Mouse (Mus musculus) heart, embryonic 11.5 days (tissue): ENCODE results near the gene Larp7. TPM values are rescaled to one million over a fixed set of nuclear protein-coding genes. Genes with fewer than 3 reads are reported as not detected.
A peak's percentile ranks its signal among the peaks of the same experiment; 100 is the strongest.

Source experiments
- ATAC-seq: fragments of 200-750 bp; cut with Nextera tagmentation; replicated peaks from 2 replicates; pipeline ENCODE4 v1.8.0; 2017; ENCODE audit warnings: moderate library complexity; ENCODE audit not compliant: insufficient number of reproducible peaks, low FRiP score, low TSS enrichment
- H3K27ac ChIP-seq: fragments of 300-500 bp; sonication (generic); 2 replicates; pipeline ENCODE4 v1.5.1; 2014; ENCODE audit warnings: mild to moderate bottlenecking, low read depth, low read length
- H3K27me3 ChIP-seq: fragments of 300-500 bp; sonication (generic); 2 replicates; pipeline ENCODE4 v1.6.1; 2014; ENCODE audit warnings: mild to moderate bottlenecking, low read length, mixed read lengths; ENCODE audit not compliant: control insufficient read depth, insufficient read depth
- H3K36me3 ChIP-seq: fragments of 300-500 bp; sonication (generic); 2 replicates; pipeline ENCODE4 v1.6.1; 2014; ENCODE audit warnings: mild to moderate bottlenecking, low read length, moderate library complexity, mixed read lengths; ENCODE audit not compliant: control insufficient read depth, insufficient read depth
- H3K4me1 ChIP-seq: fragments of 300-500 bp; sonication (generic); 2 replicates; pipeline ENCODE4 v1.6.1; 2014; ENCODE audit warnings: low read length; ENCODE audit not compliant: control insufficient read depth, insufficient read depth
- H3K4me2 ChIP-seq: fragments of 300-500 bp; sonication (generic); 2 replicates; pipeline ENCODE4 v1.6.1; 2014; ENCODE audit warnings: mild to moderate bottlenecking, moderate library complexity
- H3K4me3 ChIP-seq: fragments of 300-500 bp; sonication (generic); 2 replicates; pipeline ENCODE4 v1.5.1; 2014; ENCODE audit warnings: low read depth, low read length
- H3K9ac ChIP-seq: fragments of 300-500 bp; sonication (generic); 2 replicates; pipeline ENCODE4 v1.6.1; 2014; ENCODE audit warnings: mild to moderate bottlenecking, low read depth, low read length, moderate library complexity
- H3K9me3 ChIP-seq: fragments of 300-500 bp; sonication (generic); replicated peaks from 2 replicates; pipeline ENCODE4 v1.6.1; 2016; ENCODE audit warnings: low read length; ENCODE audit not compliant: control insufficient read depth
- WGBS: fragments of 180-500 bp; shearing (Covaris S2); extraction: QIAGEN DNeasy Blood & Tissue Kit; methylation state at CpG from one replicate; pipeline ENCODE4 v1.1.7; 2014; ENCODE audit not compliant: insufficient replicate concordance; 5-methylcytosine and 5-hydroxymethylcytosine counted together
- polyA plus RNA-seq: library from polyadenylated mRNA; unstranded; fragments of >200 nt; fragmentation: Nextera tagmentation; extraction: Ambion mirVana; gene quantifications from 2 replicates; pipeline ENCODE4 v1.2.1, GENCODE M21; 2014

Gene Larp7
- polyA plus RNA-seq = 62.3 and 64.4 TPM in 2 replicates

GRCm38 (mm10) chr3:127552973-127553719 lies at the start of gene Larp7, which contains the start of gene Zgrf1:
TSS of gene Larp7 (minus strand) at chr3:127553349.
TSS of gene Zgrf1 (plus strand) at chr3:127553489.
- Histone ChIP-seq H3K27ac (peak within 1 kb of the TSS; percentile 96), H3K4me3 (peak within 1 kb of the TSS; percentile 79), H3K4me2 (peak within 1 kb of the TSS; percentile 76), H3K9ac (peak within 1 kb of the TSS; percentile 95), H3K4me1 (no peaks in the 10 kb centered on the region), H3K9me3 (no peaks in the 10 kb centered on the region), H3K27me3 (no peaks in the 10 kb centered on the region), H3K36me3 (peaks cover 6% of the 10 kb centered on the region; the same call in 1 of the 2 replicates)
- ATAC-seq = peak; percentile 99
- under 1% methylated on average over 72 of the region's 73 CpGs for WGBS

- H3K4me1 ChIP-seq = no peaks in the 10 kb centered on the region
- H3K9ac ChIP-seq = no peak overlapping the region
- no peaks in the 10 kb centered on the region for H3K9me3 ChIP-seq
- no peak overlapping the region for H3K4me2 ChIP-seq
- WGBS = 83% methylated on average over 1 of the region's 1 CpGs
- H3K27ac ChIP-seq = no peak overlapping the region
- peaks cover 5% of the 10 kb centered on the region; the same call in 1 of the 2 replicates for H3K36me3 ChIP-seq
- ATAC-seq = no peak
- H3K4me3 ChIP-seq = no peak overlapping the region
- H3K27me3 ChIP-seq = no peaks in the 10 kb centered on the region
Measured at GRCm38 (mm10) chr3:127597136-127597535, 44.0 kb upstream of the Larp7 start.

GRCm38 (mm10) chr3:127572557-127572956 lies 19.4 kb upstream of the Larp7 start:
- Histone ChIP-seq H3K36me3 (peaks cover 13% of the 10 kb centered on the region; the same call in 1 of the 2 replicates), H3K9me3 (no peaks in the 10 kb centered on the region), H3K9ac (no peak overlapping the region), H3K4me2 (no peak overlapping the region), H3K4me1 (no peaks in the 10 kb centered on the region), H3K4me3 (no peak overlapping the region), H3K27me3 (no peaks in the 10 kb centered on the region), H3K27ac (no peak overlapping the region)
- WGBS = 60% methylated on average over 4 of the region's 4 CpGs
- no peak for ATAC-seq

- Histone ChIP-seq H3K4me3 (no peak overlapping the region), H3K27ac (no peak overlapping the region), H3K36me3 (peaks cover 14% of the 10 kb centered on the region), H3K27me3 (no peaks in the 10 kb centered on the region), H3K9me3 (no peaks in the 10 kb centered on the region), H3K4me1 (no peaks in the 10 kb centered on the region), H3K4me2 (no peak overlapping the region), H3K9ac (no peak overlapping the region)
- no peak for ATAC-seq
- WGBS = 76% methylated on average over 3 of the region's 3 CpGs
Measured at GRCm38 (mm10) chr3:127565129-127565528, 12.0 kb upstream of the Larp7 start.

- peaks cover 13% of the 10 kb centered on the region for H3K36me3 ChIP-seq
- no peak for ATAC-seq
Measured at GRCm38 (mm10) chr3:127562974-127563373, 9.8 kb upstream of the Larp7 start.

GRCm38 (mm10) chr3:127558201-127558600 lies 5.1 kb upstream of the Larp7 start:
- Histone ChIP-seq H3K36me3 (peaks cover 15% of the 10 kb centered on the region), H3K4me1 (no peaks in the 10 kb centered on the region), H3K9ac (no peak overlapping the region), H3K4me2 (no peak overlapping the region), H3K9me3 (no peaks in the 10 kb centered on the region), H3K4me3 (no peak overlapping the region), H3K27me3 (no peaks in the 10 kb centered on the region), H3K27ac (no peak overlapping the region)
- ATAC-seq = no peak

More at GRCm38 (mm10) chr3:127562974-127563373, 9.8 kb upstream of the Larp7 start:
- H3K27me3 ChIP-seq = no peaks in the 10 kb centered on the region
- H3K4me2 ChIP-seq = no peak overlapping the region
- H3K9me3 ChIP-seq = no peaks in the 10 kb centered on the region
- no peaks in the 10 kb centered on the region for H3K4me1 ChIP-seq
- no peak overlapping the region for H3K27ac ChIP-seq
- H3K4me3 ChIP-seq = no peak overlapping the region
- no peak overlapping the region for H3K9ac ChIP-seq
- 83% methylated on average over 4 of the region's 4 CpGs for WGBS

- H3K9me3 ChIP-seq = no peaks in the 10 kb centered on the region
- no peak overlapping the region; the same call in 1 of the 2 replicates for H3K9ac ChIP-seq
- H3K4me1 ChIP-seq = no peaks in the 10 kb centered on the region
- H3K4me3 ChIP-seq = peak overlapping the region; percentile 16; the same call in 1 of the 2 replicates
- H3K27me3 ChIP-seq = no peaks in the 10 kb centered on the region
- peaks cover 6% of the 10 kb centered on the region; the same call in 1 of the 2 replicates for H3K36me3 ChIP-seq
- WGBS = 66% methylated on average over 5 of the region's 5 CpGs
- H3K4me2 ChIP-seq = peak overlapping the region; percentile 76
- no peak overlapping the region for H3K27ac ChIP-seq
- no peak for ATAC-seq
Measured at GRCm38 (mm10) chr3:127554723-127555122, 1.6 kb upstream of the Larp7 start.

GRCm38 (mm10) chr3:127553720-127554043 lies 533 bp upstream of the Larp7 start:
- no peak overlapping the region for H3K27ac ChIP-seq
- ATAC-seq = no peak
- H3K4me1 ChIP-seq = no peaks in the 10 kb centered on the region
- WGBS = under 1% methylated on average over 4 of the region's 4 CpGs
- H3K27me3 ChIP-seq = no peaks in the 10 kb centered on the region
- no peaks in the 10 kb centered on the region for H3K9me3 ChIP-seq
- H3K4me2 ChIP-seq = peak overlapping the region; percentile 76
- H3K36me3 ChIP-seq = peaks cover 6% of the 10 kb centered on the region; the same call in 1 of the 2 replicates
- H3K4me3 ChIP-seq = peak overlapping the region; percentile 79
- H3K9ac ChIP-seq = peak overlapping the region; percentile 74
